Mouse (Mus musculus) T-helper 2 cell (primary cell): ENCODE measurements around the gene Ddit4.

ENCODE experiments used
- in situ Hi-C: fragments of 300-600 bp; cut with MboI, MseI; formaldehyde crosslinking; loops from one replicate; pipeline ENCODE4 v1.15.1; 2025; ENCODE audit warnings: high pct_unique_total_duplicates

Ddit4 gene

DNA sequence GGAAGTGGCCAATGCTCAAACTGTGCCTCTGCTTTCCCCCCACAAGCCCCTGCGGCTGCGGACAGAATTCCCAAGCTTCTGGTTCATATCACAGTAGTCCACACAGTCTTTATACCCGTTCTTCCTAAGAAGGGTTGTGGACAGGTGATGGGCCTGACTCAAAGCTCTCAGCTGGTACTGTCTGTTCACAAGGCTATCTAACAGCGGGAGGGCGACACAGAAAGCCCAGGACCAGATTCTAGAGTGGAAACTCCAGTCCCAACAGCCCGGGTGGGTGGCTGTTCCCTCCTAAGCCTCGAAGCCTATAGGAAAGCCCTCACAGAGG, 31.2 kb downstream of the Ddit4 start:
- in situ Hi-C loops = no loop called here

DNA sequence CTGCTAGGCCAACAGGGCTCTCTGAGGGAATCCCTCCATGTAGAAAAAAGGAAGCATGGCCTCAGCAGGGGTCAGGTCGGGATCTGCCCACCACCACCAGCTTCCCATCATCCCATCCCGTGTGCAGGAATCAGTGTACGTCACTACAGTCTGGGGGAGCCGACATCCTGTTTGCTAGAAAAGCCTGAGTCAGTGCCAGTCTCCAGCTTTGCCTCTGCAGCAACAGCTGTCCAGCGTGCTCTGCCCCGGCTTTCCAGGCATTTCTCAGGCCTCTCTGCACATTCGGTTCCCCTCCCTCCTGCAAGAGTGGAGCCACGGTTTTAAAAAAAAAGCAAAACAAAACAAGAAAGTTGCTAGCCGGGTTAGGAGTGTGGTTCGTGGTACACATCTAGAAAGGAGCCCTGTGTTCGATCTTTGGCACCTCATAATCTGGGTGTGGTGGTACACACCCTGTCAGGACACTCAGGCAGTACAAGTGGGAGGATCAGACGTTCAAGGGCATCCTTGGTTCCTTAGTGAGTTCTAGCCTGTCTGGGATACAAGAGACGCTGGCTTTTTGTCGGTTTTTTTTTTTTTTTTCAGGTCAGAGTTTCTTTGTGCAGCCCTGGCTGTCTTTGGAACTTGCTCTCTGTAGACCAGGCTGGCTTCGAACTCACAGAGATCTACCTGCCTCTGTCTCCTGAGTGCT, 32.0 kb downstream of the Ddit4 start:
- in situ Hi-C loops = no loop called here

DNA sequence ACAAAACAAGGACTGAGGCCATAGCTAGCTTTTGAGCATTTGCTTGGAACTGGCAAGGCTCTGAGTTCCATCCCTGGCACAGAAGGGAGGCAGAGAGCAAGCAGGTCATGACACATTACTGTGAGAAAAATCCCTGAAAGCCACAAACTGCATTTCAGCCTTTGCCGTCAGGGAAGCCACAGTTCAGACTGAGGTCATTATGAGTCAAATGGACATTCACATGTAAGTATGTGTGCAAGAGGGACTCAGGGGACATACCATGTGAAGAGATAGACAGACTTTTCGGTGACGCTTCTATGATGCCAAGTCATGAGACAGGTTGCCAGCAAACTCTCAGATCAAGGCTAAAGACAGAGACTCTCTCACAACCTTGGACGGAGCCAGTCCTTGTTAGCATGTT, 33.5 kb downstream of the Ddit4 start:
- in situ Hi-C loops = no loop called here

DNA sequence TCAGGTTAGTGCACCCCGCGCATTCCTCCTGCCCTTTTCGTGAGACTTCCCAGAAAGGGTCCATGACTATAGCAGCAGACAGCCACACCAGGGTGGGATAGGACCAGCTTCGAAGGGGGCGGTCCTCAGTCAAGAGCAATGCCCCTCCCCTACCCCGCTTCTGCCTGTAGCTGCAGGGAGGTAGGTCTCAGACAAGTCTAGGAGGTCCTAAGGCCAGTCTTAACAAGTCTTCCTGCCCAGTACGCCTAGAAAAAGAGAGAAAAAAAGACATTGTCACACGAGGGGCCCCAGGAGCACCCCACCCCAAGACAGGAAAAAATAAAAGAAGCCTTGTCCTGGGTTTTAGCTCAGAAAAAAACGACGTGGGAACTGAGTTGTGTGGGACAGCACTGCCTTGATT, 35.0 kb downstream of the Ddit4 start:
- in situ Hi-C loops = no loop called here

DNA sequence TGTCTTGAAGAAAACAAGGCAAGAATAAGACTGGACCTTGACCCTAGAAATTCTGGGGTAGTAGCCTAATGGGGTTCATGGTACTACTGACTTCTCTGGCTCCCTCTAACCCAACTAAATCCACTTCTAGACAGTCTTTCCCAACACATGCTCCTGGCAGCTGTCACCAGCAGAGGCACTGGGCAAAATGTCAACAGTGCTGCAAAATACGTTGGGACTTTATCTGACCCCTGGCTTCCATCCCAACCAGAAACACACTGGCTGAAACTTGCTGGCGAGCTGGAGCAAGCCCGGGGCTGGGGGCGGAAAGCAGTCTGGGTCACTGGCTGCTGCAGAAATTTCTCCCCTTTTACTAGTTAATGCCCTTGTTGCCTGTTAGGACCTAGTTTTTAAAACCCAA, 35.5 kb downstream of the Ddit4 start:
- in situ Hi-C loops = no loop called here

DNA sequence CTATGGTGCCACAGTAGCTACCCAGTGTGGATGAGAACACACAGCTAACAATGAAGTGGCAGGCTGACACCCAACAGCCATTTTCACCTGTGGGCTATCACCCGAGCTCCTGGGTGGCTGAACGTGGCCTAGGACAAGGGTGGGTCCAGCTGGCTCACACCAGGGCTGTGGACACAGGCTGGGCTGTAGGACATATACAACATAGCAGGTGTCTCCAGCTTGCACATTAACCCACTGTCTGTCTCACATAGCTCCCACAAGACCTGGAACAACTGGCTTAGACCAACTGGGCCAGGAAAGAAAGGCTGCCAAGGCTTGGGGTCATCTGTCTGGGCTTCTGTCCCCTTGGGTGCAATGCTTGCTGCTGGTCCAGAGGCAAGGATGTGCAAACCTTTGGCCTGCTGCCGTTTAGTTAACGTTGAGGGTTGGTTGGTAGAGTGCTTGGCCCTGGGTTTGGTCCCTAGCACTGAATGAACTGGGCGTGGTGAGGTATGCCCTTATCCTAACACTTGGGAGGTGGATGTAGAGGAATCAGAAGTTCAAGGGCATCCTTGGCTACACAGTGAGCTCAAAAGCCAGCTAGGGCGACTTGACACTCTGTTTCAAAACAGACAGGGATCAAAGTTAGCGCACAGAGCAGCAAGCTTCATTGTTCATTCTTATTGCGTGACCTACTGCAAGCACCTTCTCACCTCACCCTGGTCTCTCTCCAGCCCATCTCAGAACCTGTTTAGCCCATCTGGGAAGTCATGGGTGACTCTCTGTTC, 36.3 kb downstream of the Ddit4 start:
- in situ Hi-C loops = no loop called here

DNA sequence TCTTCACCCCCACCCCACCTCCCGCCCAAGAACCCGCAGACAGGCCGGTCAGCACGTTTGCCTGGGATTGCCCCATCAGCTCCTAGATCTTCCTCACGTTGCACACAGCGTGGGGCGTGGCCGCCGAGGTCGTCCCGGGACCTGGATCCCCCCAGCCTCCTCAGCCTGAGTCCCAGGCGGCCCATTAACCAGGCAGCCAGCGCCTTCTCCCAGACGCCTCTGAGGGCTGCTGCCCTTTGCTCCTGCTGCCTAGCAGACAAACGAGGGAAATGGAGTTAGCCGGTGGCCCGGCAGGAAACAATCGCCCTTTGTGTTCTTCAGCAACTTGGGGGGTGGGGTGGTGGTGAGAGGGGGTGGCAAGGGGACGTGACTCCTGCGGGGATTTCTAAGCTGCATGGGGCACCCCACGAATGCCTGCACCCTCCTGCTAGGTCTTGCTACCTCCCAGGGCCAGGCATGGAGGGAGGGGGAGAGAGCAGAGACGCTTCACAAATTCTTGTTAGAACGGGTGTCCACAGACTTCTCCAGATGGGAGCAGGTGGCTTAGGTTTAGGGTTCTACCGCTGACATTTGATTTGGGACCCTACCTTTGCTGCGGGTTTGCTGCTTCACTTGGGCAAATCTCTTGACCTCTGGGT, 40.0 kb downstream of the Ddit4 start:
- in situ Hi-C loops = no loop called here

DNA sequence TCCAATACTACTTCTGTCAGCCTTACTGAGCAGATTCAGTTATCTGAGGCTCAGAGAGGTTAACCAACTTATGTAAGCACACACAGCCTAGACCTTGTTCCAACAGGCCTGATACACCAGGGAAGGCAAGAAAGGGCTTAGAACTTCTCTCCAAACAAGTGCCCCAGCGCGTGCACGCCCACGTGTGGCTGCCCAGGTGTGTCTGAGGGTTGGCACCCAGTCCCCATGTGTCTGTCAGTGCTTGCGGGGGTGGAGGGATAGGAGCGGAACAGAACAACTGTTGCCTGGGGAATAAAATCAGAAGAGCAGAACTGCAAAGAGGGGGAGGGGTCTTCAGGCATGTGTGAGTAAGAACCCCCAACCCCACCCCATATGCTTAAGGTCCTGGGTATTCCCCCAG, 40.5 kb downstream of the Ddit4 start:
- in situ Hi-C loops = no loop called here

DNA sequence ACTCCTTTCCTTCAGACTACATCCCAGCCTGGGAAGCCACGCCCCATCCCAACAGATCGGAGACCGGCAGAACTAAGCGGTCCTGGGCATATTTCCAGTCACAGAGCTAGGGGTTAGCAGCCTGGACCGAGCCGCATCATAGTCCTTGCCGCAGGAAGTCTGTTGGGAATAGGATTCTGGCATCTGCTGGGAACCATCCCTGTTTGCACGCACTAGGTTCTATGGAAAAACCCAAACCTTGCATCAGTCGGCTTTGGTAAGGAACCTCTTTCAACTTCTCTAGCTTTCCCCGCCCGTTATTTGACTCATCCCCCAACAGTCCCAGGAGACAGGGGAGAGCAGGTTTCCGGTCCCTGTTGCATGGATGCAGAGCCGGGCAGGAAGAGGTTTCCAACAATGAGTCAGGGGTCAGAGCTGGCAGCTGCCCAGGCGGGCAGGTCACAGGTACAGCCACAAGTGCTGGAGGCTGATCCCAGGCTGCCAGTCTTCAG, 42.2 kb downstream of the Ddit4 start:
- in situ Hi-C loops = no loop called here

DNA sequence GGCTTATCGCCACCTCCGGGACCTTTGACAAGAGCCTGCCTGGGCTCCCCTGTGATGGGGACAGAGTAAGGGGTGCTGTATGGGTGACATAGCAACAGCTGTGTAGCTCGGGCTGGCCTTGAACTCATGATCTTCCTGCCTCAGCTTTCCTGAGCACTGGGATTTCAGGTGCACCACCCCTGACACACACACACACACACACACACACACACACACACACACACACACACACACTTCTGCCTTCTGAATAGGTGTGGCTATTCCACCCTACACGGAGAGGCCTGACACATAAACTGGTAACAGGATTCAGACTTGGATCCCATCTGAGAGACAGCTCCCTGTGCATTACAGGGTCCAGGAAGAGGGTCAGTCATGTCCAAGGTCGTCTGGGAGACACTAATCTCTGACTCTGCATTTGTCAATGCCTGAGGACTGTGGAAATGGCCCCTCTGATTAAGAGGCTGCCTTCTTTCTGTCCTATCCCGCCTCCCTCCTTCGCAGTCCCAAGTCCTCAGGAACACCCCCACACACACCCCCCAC, 42.8 kb downstream of the Ddit4 start:
- in situ Hi-C loops = no loop called here

DNA sequence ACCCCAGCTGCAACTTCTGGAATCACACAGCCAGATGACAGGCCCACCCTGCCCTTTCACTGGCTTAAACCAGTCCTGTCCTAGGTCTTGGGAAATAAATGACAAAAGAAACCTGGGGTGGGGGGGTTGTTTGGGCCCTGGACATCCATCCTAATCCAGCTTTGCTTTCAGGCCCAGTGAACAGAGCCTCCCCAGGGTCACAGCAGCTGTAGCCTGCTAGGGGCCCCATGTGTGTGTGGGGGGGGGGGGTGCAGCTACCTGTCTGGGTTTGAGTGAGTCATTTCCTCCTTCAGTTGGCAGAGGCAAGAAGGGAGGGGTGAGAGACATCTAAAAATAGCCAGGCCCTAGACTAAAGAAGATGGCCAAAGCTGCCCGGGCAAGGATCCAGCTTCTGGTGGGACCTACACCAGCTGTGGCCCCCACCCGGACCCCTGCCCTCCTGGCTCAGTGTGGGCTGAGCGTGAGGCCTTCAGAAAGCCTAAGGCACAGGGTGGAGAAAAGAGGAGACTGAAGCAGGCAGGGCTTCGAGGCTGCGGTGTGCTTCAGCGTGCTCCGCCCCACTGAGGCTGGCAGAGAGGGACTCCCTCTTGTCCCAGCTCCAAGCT, 43.8 kb downstream of the Ddit4 start:
- in situ Hi-C loops = no loop called here

DNA sequence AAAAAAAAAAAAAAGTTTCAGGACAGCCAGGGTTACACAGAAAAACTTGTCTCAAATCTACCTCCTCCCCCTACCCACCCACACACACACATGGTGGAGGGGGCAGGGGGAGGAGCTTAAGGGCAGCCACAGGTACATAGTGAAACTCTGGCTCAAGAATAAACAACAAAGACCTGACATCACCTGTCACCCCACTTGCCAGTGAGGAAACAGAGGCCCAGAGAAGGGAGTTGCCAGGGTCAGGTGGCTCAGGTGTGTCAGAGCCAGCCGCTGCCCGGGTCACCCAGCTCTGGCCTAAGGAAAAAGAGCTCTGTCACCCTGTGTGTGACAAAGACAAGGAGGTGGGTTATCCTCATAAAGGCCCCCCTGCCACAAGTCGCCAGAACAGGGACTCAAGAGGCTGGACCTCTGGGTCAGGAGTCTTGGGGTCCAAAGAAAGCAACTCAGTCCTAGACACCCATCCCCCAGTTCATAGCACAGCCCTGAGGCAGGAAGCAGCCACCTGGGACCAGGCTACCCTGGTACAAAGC, 44.5 kb downstream of the Ddit4 start:
- in situ Hi-C loops = no loop called here

DNA sequence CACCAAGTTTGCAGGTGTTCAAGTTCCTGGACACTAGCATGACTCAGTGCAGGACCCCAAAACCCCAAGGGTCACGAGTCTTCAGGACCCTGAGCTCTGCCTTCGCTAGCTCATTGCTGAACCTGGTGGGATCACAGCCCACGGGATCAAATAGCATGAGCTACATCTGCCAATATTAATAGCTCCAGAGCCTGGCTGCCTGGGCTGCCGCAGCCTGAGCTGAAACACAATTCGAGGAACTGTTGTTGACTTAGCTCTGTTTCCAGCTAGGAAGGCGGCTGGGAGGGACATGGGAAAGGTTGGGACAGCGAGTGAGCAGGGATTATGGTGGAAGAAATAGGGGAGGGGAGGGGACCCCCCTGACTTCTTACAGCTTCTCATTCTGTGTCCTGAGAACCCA, 48.5 kb downstream of the Ddit4 start:
- in situ Hi-C loops = loop anchor here (5.0 kb wide), 1 partner anchor 34 kb away; no protein-coding TSS in a partner anchor

DNA sequence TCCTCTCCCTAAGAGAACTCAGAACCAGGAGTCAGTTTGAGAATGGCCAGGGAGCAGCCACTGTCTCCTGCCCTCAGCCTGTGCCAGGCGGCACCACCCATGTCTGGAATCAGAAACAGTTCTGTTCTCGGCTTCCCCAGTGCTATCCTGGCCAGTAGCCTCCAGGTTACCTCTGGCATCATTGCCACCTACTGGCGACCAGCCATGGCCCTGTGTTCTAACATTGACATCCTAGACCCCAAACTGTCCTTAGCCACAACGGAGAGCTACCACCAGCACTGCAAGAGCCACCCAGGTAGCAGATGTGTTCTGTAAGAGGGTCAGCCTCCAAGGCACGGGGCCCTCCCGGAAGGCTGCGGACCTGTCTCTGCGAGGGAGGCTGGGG, 49.0 kb downstream of the Ddit4 start:
- in situ Hi-C loops = loop anchor here (5.0 kb wide), 1 partner anchor 35 kb away; no protein-coding TSS in a partner anchor

DNA sequence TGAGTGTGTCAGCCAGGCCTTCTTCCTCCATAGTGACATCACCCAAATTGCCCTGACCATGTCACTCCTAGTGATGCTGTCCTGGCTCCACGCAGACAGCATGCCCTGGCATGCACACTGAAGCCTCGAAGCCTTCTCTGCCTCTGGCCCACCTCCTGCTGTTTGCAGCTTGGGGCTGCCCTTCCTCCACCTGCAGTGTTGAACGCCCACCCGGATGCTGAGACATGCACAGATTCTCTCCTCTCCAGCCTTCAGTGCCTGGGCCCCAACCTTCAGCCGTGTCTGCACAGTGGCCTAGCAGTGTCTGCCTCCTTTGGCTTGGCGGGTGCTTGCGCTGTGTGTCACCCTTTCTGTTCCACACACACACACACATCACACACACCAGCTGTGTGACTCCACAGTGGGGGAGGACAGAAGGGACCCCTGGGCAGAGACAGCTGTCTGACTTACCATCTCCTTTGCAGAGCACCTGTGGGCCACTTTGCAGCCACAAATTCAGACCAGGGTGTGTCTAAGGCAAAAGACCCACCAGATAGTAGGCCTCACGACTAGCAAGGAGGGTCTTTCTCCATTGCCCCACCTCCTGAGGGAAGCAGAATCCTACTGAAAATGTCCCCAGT, 49.5 kb downstream of the Ddit4 start:
- in situ Hi-C loops = loop anchor here (5.0 kb wide), 1 partner anchor 35 kb away; no protein-coding TSS in a partner anchor

DNA sequence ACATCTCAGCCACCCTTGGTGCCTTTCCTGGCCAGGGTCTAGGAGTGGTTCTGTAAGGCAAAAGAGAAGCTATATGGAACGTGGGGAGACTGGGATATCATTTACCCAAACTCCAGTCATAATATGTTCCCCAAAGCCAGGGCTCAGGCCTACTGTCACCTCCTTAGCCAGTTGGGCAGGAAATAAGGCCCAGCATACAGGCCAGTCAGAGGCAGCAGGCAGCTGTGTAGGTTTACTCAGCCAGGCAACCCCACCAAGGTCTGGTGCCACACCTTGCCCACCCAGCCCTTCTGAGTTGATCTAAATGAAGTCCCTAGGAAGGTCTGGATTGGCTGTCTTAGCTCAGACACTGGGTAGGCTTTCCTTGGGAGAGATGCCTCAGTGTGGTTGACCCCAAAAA, 50.2 kb downstream of the Ddit4 start:
- in situ Hi-C loops = loop anchor here (5.0 kb wide), 1 partner anchor 36 kb away; no protein-coding TSS in a partner anchor

DNA sequence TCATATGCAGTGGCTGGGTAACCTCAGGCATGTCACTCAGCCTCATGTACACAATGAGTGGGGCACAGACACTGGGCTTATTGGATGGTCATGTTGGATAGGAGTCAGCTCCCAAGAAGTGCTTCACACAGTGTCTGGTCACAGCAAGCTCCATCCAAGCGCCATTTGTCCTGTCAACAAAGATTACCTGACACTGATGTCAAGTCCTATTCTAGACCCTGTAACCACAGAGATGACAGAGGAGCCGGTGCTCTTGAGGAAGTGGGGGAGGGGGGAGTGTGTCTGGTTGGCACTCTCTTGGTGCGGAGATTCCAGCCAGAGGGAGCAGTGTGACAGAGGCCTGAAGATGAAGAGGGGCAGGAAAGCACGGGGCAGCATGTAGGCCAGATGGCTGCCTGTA, 50.7 kb downstream of the Ddit4 start:
- in situ Hi-C loops = loop anchor here (5.0 kb wide), 1 partner anchor 36 kb away; no protein-coding TSS in a partner anchor

DNA sequence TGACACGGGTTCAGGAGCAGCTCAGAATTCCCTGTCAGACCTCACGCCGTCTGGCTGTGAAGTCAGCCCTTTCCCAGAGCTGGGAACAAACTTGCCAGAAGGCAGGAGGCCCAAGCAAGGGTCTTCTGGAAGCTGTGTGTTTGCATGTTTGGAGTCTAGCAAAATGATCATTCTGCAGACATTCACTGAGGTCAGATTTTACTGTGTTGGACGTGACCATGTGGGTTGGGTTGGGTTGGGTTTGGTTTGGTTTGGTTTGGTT, 51.5 kb downstream of the Ddit4 start:
- in situ Hi-C loops = loop anchor here (5.0 kb wide), 1 partner anchor 37 kb away; no protein-coding TSS in a partner anchor
